Mouse (Mus musculus) heart, embryonic 16.5 days (tissue): ENCODE results near the gene Gm21119. TPM values are rescaled to one million over a fixed set of nuclear protein-coding genes. Genes with fewer than 3 reads are reported as not detected.
"Not testable (repeated sequence)": the region's sequence is repeated elsewhere in the genome, so short reads cannot be mapped to it uniquely, and the experiment has no call there.

ENCODE experiments used
- ATAC-seq: fragments of 200-750 bp; cut with Nextera tagmentation; replicated peaks from 2 replicates; pipeline ENCODE4 v1.8.0; 2017; ENCODE audit warnings: moderate number of reproducible peaks; ENCODE audit not compliant: insufficient read depth, low FRiP score; ENCODE audit errors: extremely low read depth
- H3K27ac ChIP-seq: fragments of 300-500 bp; sonication (generic); 2 replicates; pipeline ENCODE4 v1.5.1; 2014; ENCODE audit warnings: mild to moderate bottlenecking, low read length, control low read depth, moderate library complexity
- H3K27me3 ChIP-seq: fragments of 300-500 bp; sonication (generic); 2 replicates; pipeline ENCODE4 v1.6.1; 2014; ENCODE audit warnings: low read length, mixed read lengths; ENCODE audit not compliant: control insufficient read depth, insufficient read depth
- H3K36me3 ChIP-seq: fragments of 300-500 bp; sonication (generic); 2 replicates; pipeline ENCODE4 v1.6.1; 2014; ENCODE audit not compliant: control insufficient read depth, insufficient read depth
- H3K4me1 ChIP-seq: fragments of 300-500 bp; sonication (generic); 2 replicates; pipeline ENCODE4 v1.6.1; 2014; ENCODE audit warnings: low read length, mixed read lengths; ENCODE audit not compliant: control insufficient read depth, insufficient read depth
- H3K4me2 ChIP-seq: fragments of 300-500 bp; sonication (generic); 2 replicates; pipeline ENCODE4 v1.6.1; 2014; ENCODE audit warnings: low read depth, mild to moderate bottlenecking, control low read depth, low read length
- H3K4me3 ChIP-seq: fragments of 300-500 bp; sonication (generic); 2 replicates; pipeline ENCODE4 v1.5.1; 2014; ENCODE audit warnings: mild to moderate bottlenecking, control low read depth, low read length
- H3K9ac ChIP-seq: fragments of 300-500 bp; sonication (generic); 2 replicates; pipeline ENCODE4 v1.6.1; 2014; ENCODE audit warnings: low read length, control low read depth
- H3K9me3 ChIP-seq: fragments of 300-500 bp; sonication (generic); replicated peaks from 2 replicates; pipeline ENCODE4 v1.6.1; 2016; ENCODE audit warnings: low read length; ENCODE audit not compliant: control insufficient read depth
- WGBS: fragments of 180-500 bp; shearing (Covaris S2); extraction: QIAGEN DNeasy Blood & Tissue Kit; methylation state at CpG from one replicate; pipeline ENCODE4 v1.1.7; 2014; 5-methylcytosine and 5-hydroxymethylcytosine counted together
- polyA plus RNA-seq: library from polyadenylated mRNA; unstranded; fragments of >200 nt; fragmentation: Nextera tagmentation; extraction: Ambion mirVana; gene quantifications from 2 replicates; pipeline ENCODE4 v1.2.1, GENCODE M21; 2015

Gene Gm21119
- polyA plus RNA-seq, 1 experiment from 2014 or later, result 0.22 TPM

- not testable (repeated sequence) for H3K27ac ChIP-seq, H3K4me1 ChIP-seq, H3K27me3 ChIP-seq, H3K4me2 ChIP-seq, H3K9ac ChIP-seq, H3K4me3 ChIP-seq, H3K36me3 ChIP-seq, ATAC-seq, H3K9me3 ChIP-seq
- no CpG with 5 or more reads among the region's 1 CpGs for WGBS
Measured at GRCm38 (mm10) chr8:20643536-20643935, 28.8 kb downstream of the Gm21119 start.

GRCm38 (mm10) chr8:20652976-20653375 is 38.3 kb downstream of the Gm21119 start:
- not testable (repeated sequence) for H3K4me1 ChIP-seq, H3K9ac ChIP-seq, H3K27ac ChIP-seq, H3K4me3 ChIP-seq, H3K27me3 ChIP-seq, ATAC-seq, H3K9me3 ChIP-seq, H3K4me2 ChIP-seq, H3K36me3 ChIP-seq

GRCm38 (mm10) chr8:20678418-20678817 is 63.7 kb downstream of the Gm21119 start:
- not testable (repeated sequence) for H3K4me2 ChIP-seq, H3K4me1 ChIP-seq, ATAC-seq, H3K27me3 ChIP-seq, H3K9ac ChIP-seq, H3K9me3 ChIP-seq, H3K27ac ChIP-seq, H3K36me3 ChIP-seq, H3K4me3 ChIP-seq
